Mouse (Mus musculus) frontal cortex, adult 2 months (tissue): ENCODE measurements around the gene Gm4307. TPM values are rescaled to one million over a fixed set of nuclear protein-coding genes. Genes with fewer than 3 reads are reported as not detected.
"Not testable (repeated sequence)": the region's sequence is repeated elsewhere in the genome, so short reads cannot be mapped to it uniquely, and the experiment has no call there.

ENCODE experiments used
- DNase-seq, 2 experiments: peaks; one replicate each; pipeline ENCODE4 v3.0.0; 2022; ENCODE audit warnings: low spot score in 1 of 2; ENCODE audit errors: extremely low spot score in 1 of 2
- polyA plus RNA-seq: library from polyadenylated mRNA; depleted of rRNA; stranded (reverse); fragments of >200 nt; gene quantifications from 2 replicates; pipeline ENCODE4 v1.2.3, GENCODE M21; 2012; rRNA removed

Gene Gm4307
- polyA plus RNA-seq = not detected in 2 replicates

DNA sequence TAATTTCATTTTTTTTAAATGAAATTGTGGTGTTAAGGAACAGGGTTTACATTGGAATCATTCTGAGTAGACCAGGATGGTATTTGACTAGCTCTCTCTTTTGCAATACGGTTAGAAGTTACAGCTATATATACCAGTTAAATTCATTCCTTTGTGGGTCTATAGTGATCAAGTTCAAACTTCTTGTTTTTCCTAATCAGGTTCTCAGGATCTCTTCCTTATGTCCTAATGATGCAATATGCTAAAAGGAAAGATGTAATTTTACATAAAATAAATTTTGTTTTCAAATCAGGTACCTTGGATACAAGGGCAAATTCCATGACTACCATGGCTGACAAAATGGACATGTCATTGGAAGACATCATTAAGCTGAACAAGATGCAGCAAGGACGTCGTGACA is at the start of gene Gm4307:
Gene Gm4307, plus strand, starts transcription at position 301 of the 400 bp plus-strand sequence.
- not testable (repeated sequence) for DNase-seq

DNA sequence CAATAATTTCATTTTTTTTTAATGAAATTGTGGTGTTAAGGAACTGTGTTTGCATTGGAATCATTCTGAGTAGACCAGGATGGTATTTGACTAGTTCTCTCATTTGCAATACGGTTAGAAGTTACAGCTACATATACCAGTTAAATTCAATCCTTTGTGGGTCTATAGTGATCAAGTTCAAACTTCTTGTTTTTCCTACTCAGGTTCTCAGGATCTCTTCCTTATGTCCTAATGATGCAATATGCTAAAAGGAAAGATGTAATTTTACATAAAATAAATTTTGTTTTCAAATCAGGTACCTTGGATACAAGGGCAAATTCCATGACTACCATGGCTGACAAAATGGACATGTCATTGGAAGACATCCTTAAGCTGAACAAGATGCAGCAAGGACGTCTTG is 25.8 kb upstream of the Gm4307 start, which contains the start of gene Gm4301:
Gene Gm4301, plus strand, starts transcription at position 301 of the 400 bp plus-strand sequence.
- not testable (repeated sequence) for DNase-seq

DNA sequence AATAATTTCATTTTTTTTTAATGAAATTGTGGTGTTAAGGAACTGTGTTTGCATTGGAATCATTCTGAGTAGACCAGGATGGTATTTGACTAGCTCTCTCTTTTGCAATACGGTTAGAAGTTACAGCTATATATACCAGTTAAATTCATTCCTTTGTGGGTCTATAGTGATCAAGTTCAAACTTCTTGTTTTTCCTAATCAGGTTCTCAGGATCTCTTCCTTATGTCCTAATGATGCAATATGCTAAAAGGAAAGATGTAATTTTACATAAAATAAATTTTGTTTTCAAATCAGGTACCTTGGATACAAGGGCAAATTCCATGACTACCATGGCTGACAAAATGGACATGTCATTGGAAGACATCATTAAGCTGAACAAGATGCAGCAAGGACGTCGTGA is 20.6 kb upstream of the Gm4307 start, which contains the start of gene Gm4302:
Gene Gm4302, plus strand, starts transcription at position 301 of the 400 bp plus-strand sequence.
- DNase-seq = not testable (repeated sequence)

DNA sequence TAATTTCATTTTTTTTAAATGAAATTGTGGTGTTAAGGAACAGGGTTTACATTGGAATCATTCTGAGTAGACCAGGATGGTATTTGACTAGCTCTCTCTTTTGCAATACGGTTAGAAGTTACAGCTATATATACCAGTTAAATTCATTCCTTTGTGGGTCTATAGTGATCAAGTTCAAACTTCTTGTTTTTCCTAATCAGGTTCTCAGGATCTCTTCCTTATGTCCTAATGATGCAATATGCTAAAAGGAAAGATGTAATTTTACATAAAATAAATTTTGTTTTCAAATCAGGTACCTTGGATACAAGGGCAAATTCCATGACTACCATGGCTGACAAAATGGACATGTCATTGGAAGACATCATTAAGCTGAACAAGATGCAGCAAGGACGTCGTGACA is 15.5 kb upstream of the Gm4307 start, which contains the start of gene Gm4303:
Gene Gm4303, plus strand, starts transcription at position 301 of the 400 bp plus-strand sequence.
- DNase-seq = not testable (repeated sequence)

DNA sequence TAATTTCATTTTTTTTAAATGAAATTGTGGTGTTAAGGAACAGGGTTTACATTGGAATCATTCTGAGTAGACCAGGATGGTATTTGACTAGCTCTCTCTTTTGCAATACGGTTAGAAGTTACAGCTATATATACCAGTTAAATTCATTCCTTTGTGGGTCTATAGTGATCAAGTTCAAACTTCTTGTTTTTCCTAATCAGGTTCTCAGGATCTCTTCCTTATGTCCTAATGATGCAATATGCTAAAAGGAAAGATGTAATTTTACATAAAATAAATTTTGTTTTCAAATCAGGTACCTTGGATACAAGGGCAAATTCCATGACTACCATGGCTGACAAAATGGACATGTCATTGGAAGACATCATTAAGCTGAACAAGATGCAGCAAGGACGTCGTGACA is 10.3 kb upstream of the Gm4307 start, which contains the start of gene Gm4305:
Gene Gm4305, plus strand, starts transcription at position 301 of the 400 bp plus-strand sequence.
- not testable (repeated sequence) for DNase-seq

DNA sequence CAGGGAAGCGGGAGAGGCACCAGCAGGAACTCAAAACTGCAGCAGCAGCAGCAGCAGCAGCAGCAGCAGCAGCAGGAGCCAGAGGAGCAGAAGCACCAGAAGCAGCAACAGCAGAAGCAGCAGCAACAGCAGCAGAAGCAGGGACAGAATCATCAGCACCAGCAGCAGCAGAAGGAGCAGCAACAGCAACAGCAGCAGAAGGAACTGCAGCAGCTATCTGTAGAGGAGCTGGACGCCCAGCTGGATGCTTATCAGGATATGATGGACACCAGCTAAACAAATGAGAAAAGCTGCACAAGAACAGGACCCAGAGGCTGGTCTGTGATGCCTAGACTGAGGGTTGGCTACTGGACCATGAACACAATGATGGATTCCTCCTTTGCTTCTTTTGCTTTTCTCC is 4.3 kb upstream of the Gm4307 start:
- DNase-seq = peak in 1 of 2 experiments; percentile 0

DNA sequence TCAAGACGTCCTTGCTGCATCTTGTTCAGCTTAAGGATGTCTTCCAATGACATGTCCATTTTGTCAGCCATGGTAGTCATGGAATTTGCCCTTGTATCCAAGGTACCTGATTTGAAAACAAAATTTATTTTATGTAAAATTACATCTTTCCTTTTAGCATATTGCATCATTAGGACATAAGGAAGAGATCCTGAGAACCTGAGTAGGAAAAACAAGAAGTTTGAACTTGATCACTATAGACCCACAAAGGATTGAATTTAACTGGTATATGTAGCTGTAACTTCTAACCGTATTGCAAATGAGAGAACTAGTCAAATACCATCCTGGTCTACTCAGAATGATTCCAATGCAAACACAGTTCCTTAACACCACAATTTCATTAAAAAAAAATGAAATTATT is 21.3 kb downstream of the Gm4307 start, which contains the start of gene Gm4312:
Gene Gm4312, minus strand, starts transcription at position 101 of the 400 bp plus-strand sequence.
- DNase-seq = not testable (repeated sequence)

DNA sequence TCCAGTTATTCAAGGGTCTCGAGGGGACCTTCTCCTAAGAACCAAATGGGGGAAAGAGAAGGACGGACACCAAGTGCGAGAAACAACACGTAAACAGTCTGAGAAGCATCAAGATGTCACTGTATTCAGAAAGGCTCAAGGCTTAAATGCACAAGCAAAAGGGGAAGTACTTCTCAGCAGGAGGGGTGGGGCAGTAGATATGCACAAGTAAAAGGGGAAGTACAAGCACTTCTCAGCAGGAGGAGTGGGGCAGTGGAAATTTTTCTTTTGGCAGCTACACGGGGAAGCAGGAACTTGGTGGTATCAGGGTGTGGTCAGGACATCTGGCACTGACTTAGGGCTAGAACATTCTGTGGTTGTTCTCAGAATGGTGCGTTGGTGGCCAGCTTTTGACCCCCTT is 41.2 kb downstream of the Gm4307 start:
- not testable (repeated sequence) for DNase-seq

Other genes with a start within 250 kb of the Gm4307 start
- not detected in 2 replicates for gene Gm4301, start 25.7 kb upstream of the Gm4307 start, polyA plus RNA-seq
- gene Gm4302, start 20.5 kb upstream of the Gm4307 start, polyA plus RNA-seq = not detected in 2 replicates
- not detected in 2 replicates for gene Gm4303, start 15.4 kb upstream of the Gm4307 start, polyA plus RNA-seq
- gene Gm4305, start 10.2 kb upstream of the Gm4307 start, polyA plus RNA-seq = not detected in 2 replicates
- not detected in 2 replicates for gene Gm4312, start 21.2 kb downstream of the Gm4307 start, polyA plus RNA-seq
- 6.4 and 7.1 TPM in 2 replicates for gene Tmtc3, start 126.0 kb downstream of the Gm4307 start, polyA plus RNA-seq
- 7.5 and 9.6 TPM in 2 replicates for gene Cep290, start 126.2 kb downstream of the Gm4307 start, polyA plus RNA-seq
- 22.6 and 22.8 TPM in 2 replicates for gene 4930430F08Rik, start 229.1 kb downstream of the Gm4307 start, polyA plus RNA-seq
- not detected in 2 replicates for gene 1700017N19Rik, start 229.1 kb downstream of the Gm4307 start, polyA plus RNA-seq